Mouse (Mus musculus) T-helper 1 cell (primary cell): ENCODE results near the gene Fbxl12.
"Not testable (repeated sequence)": the region's sequence is repeated elsewhere in the genome, so short reads cannot be mapped to it uniquely, and the experiment has no call there.

ENCODE experiments used
- in situ Hi-C: fragments of 300-600 bp; cut with MboI, MseI; formaldehyde crosslinking; loops from one replicate; pipeline ENCODE4 v1.15.1; 2025; ENCODE audit warnings: high pct_unique_total_duplicates

Gene Fbxl12

DNA sequence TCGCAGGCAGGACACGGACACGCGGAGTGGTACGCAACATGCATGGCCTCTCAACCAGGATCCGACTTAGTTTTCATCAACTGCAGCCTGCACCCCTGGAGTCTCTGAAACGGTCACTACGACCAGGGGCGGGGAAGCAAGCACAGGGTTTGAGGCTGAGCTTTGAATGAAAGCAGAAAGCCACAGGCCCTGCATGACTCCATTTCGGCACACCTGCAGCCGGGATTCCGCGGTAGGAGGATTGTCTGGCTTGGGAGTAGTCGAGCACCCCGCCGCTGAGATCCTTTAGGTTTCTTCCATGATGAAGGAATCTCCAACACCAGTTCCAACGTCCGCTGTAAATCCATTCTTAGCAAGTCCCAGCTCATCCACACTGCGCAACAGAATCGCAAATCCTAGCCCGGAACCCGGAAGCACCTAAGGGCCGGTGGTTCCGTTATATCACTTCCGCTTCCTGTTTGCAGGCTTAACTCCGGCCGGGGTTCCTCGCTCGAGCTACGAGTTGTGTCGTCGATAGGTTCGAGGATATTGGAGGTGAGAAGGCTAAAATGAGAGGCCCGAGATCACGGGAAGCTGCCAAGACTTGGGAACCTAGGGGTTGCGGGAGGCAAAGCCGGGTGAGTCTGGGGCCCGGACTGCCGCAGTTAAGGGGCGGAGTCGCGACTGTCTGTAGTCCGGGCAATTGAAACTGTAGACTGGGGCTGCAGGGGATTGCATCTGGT is at the start of gene Fbxl12:
Fbxl12 (minus strand) TSS at position 408 of the 722 bp plus-strand sequence.
- in situ Hi-C loops, result no loop called here

- in situ Hi-C loops, result no loop called here
Measured at GRCm38 (mm10) chr9:20692863-20693262, 48.3 kb upstream of the Fbxl12 start.

DNA sequence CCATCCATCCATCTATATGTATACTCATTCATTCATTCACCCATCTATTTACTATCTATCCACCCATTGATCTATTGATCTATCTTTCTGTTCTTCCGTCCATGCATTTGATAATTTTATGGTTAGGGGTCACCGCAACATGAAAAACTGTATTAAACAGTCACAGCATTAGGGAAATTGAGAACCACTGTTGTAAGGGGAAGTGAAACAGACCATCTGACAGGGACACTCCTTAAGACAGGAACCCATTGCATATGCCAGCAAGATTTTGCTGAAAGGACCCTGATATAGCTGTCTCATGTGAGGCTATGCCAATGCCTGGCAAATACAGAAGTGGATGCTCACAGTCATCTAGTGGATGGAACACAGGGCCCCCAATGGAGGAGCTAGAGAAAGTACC is 45.9 kb upstream of the Fbxl12 start:
- in situ Hi-C loops, result not testable (repeated sequence)

DNA sequence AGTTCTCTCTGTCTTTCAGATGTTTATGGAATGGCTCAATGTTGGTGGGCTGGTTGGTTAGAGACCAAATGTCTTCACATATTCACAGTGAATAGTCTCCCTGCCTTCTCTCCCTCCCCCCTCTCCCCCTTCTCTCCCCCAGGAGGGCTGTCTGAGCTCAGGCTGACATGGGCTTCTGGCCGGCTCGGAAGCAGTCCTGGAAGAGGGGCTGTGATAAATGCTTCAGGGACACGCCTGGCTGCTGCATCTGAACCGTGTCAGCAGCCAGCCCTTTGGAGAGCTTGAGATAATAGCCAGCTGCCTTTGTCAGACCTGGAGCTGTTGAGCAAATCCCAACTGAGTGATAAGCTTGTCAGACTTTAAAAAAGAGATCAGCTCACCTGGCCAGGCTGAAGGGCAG is 45.3 kb upstream of the Fbxl12 start:
- in situ Hi-C loops, result no loop called here

- in situ Hi-C loops, result no loop called here
Measured at GRCm38 (mm10) chr9:20689403-20689802, 44.8 kb upstream of the Fbxl12 start.

GRCm38 (mm10) chr9:20685081-20685861 is 40.7 kb upstream of the Fbxl12 start:
- in situ Hi-C loops, result no loop called here

DNA sequence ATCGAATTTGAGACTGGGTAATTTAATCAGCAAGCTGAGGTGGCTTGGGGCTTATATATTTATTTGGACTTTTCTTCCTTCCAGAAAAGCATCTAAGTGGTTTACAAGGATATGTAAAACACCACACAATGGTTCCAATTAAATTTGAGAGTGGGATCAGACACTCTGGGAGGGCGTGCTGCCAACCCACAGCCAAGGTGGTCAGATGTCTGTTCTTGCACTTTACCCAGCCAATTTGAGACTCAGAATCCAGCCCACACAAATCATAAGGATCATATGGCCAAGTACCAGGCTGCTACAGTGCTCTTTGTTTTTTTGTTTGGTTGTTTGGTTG is 37.8 kb upstream of the Fbxl12 start:
- in situ Hi-C loops, result no loop called here

GRCm38 (mm10) chr9:20681546-20682388 is 37.2 kb upstream of the Fbxl12 start:
- in situ Hi-C loops, result no loop called here

DNA sequence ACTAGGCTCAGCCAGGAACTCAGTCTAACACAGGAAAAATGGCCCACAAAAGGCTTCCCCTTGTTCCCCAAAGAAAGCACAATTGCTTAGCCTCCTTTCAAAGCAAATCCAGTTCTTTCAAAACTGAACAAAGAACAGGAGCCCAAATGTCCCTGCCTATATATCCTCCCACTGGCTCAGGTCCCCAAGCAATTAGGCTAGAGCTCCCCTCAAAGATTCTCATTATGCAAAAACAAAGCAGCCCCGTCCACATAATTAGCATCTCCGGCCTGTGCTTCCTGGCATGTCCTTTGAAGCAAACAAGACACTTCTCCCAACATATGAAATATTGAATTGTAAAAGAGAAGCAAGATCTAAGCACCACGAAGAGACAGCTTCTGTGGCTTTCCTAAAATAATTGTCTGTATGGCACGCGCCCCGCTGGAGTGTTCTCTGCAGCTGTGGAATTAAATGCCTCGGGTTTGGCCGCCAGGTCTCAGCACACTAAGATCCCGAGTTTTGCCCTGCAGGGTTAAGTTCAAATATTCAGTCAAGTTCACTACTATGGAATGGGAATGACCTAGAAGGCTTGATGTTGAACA is 35.9 kb upstream of the Fbxl12 start:
- in situ Hi-C loops, result no loop called here

DNA sequence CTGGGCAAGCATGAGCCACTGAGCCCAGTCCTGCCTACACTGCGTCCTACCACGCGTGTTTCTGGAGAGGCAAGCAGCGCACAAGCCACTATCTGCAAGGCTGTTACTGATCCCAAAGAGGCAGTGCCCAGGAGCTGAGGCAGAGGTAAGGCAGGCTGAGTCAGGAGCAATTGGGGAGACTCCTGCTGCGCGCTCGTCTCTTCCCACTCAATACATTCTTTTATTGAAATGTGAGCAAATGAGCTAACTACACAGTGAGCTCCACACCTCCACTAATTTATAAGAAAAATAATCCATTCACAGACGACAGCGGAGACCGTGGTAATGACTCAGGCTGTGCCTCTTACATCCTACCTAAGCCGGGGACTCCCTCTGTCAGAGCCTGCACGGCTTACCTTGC is 33.3 kb upstream of the Fbxl12 start:
- in situ Hi-C loops, result no loop called here

- in situ Hi-C loops, result no loop called here
Measured at GRCm38 (mm10) chr9:20672047-20672446, 27.5 kb upstream of the Fbxl12 start.

GRCm38 (mm10) chr9:20668065-20668464 is 23.5 kb upstream of the Fbxl12 start:
- in situ Hi-C loops, result no loop called here

DNA sequence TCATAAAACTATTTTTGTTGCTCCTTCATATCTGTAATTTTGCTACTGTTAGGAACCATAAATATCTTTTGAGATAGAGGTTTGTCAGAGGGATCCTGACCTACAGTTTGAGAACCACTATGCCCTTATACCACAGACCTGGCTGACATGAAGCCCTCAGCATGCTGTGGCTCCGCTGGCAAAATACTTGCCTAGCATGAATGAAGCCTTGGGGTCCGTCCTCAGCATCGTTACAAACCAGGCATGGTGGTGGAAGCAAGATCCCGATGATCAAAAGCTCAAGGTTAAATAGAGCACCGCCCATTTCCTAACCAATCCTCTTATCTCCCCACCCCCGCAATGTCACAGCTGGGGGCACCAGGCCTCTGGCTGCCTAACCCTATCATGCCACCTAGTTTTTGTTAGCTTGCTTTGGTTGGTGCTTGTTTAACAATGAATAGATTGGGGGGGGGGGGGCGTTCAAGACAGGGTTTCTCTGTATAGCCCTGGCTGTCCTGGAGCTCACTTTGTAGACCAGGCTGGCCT is 22.0 kb upstream of the Fbxl12 start:
- in situ Hi-C loops, result no loop called here

- in situ Hi-C loops, result no loop called here
Measured at GRCm38 (mm10) chr9:20665925-20666324, 21.4 kb upstream of the Fbxl12 start.

DNA sequence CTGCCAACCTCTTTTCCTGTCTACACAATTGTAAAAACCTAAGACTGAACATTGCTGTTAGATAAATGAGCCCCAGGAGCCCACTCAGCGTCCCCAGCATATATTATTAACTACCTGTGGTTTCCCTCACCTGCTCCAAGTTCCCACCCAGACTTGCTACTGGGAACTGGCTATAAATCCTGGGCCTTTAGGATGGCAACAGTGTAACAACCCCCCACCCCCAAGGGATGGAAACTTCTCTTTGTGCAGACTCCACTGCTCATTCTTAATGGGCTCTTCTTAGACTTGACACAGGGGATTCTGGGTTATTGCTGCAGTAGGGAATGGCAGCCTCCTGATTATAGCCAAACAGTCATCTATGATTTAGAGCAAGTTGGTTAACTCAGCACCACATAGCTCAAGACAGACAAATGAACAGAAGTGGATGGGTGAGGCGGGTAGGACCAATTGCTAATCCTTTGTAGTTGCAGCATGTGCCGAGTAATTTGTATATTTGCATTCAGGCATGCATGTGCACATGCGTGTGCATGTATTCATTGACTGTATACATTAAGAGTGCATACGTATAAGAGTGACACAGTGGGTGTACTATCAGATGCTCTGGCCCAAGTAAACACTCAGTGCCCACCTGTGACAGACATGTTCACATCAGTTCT is 20.5 kb upstream of the Fbxl12 start:
- in situ Hi-C loops, result no loop called here

DNA sequence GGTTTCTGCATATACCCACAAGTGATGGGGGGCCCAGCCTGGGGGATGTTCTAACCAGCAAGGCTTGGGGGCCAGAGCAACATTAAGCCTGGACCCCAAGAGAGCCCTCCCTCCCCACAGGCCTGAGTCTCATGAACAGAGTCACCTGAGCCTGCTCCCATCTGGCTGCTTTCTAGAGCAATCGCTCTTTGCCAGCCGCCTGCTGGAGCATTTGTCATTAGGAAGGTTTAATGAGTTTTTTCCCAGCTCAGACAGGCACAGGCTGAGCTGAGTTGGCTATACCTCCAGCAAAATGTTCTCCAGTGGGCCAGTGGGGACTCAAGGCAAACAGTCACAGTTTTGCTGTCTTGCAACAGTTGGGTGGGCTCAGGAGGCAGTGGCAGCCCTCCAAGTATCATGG is 19.8 kb upstream of the Fbxl12 start:
- in situ Hi-C loops, result no loop called here

DNA sequence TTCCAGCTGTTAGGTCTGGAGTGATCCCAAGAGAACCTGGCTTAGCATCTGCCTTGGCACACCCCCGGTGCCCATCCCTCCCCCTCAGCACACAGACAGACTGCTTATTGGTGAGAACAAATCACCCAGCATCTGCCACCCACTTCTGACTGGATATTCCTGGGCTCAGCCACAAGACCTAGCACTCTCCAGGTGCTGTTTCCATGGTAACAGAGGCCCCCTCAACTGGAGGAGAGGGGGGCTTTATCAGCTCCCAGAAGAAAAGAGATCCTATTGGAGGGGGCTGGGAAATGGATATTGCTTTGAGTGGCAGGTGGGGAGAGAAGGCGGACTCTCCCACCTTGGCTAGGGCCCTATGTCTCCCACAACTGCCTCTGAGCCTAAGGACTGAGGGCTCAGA is 19.4 kb upstream of the Fbxl12 start:
- in situ Hi-C loops, result no loop called here

GRCm38 (mm10) chr9:20662874-20663273 is 18.3 kb upstream of the Fbxl12 start:
- in situ Hi-C loops, result no loop called here

- in situ Hi-C loops, result no loop called here
Measured at GRCm38 (mm10) chr9:20662325-20662724, 17.8 kb upstream of the Fbxl12 start.

DNA sequence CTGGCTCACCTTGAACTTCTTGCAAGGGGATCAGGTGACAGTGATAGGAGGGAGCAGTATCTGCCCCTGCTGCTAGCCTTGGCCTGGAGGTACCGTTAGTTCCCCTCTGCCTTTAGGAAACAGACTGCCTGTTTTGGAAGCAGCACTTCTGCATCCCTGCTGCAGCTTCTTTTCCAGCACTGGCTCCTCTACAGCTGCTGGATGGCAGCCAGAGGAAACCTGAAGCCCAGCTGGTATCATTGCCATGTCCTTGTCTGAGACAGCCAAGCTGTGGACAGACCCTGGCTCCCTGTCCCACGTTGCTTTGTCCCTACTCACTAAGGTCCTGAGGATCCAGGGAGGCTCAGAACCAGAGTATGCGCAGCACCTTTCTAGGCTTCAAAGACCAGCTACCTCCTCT is 13.0 kb upstream of the Fbxl12 start:
- in situ Hi-C loops, result no loop called here

DNA sequence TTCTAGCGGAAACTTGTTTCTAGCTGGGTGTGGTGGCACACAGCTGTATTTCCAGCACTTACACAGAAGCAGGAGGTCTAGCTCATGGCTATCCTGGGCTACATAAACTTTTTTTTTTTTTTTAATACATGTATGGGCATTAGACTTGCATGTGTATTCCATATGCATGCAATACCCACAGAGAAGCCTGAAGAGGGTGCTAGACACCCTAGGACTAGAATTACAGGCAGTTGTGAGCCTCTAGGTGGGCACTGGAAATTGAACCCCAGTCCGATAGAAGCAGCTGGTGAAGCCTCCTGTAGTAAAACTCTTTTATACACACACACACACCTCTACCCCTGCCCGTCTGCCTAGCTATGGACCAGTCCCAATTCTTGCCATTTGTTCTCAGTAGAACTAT is 9.3 kb upstream of the Fbxl12 start:
- in situ Hi-C loops, result no loop called here
